Mouse (Mus musculus) right cerebral cortex, postnatal 25 days (tissue): ENCODE results near the gene Tnf.
"Not testable (repeated sequence)": the region's sequence is repeated elsewhere in the genome, so short reads cannot be mapped to it uniquely, and the experiment has no call there.

Experiments
- DNase-seq: peaks from one replicate; pipeline ENCODE4 v3.0.0; 2022

Tnf gene

DNA sequence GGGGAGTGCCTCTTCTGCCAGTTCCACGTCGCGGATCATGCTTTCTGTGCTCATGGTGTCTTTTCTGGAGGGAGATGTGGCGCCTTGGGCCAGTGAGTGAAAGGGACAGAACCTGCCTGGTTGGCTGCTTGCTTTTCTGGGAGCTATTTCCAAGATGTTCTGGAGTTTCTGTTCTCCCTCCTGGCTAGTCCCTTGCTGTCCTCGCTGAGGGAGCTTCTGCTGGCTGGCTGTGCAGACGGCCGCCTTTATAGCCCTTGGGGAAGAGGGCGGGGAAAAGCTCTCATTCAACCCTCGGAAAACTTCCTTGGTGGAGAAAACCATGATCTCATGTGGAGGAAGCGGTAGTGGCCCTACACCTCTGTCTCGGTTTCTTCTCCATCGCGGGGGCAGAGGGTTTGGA is at the start of gene Tnf:
TSS of gene Tnf (minus strand) at position 221 of the 400 bp plus-strand sequence.
- DNase-seq = no peak

DNA sequence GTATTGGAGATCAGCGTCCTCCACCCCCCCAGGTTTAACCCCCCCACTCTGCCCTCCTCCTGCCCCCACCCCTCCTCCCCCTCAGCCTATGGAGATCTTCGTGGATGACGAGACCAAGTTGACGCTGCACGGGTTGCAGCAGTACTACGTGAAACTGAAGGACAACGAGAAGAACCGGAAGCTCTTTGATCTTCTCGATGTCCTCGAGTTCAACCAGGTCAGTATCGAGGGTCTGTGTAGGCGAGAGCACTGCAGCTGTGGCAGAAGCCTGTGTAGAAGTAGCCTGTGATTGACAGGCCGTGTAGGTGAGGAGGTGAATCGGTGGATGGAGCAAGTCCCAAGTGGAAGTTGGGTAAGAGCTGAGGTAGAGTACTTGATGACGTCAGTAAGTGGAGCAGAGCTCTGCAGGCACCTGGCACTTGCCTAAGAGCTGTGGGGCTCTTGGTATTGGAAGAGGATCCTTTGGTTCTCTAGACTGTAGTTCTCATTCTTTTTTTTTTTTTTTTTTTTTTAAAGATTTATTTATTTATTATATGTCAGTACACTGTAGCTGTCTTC is 49.4 kb upstream of the Tnf start:
- DNase-seq = no peak

- no peak for DNase-seq
Observed at GRCm38 (mm10) chr17:35250348-35251120, 48.7 kb upstream of the Tnf start.

DNA sequence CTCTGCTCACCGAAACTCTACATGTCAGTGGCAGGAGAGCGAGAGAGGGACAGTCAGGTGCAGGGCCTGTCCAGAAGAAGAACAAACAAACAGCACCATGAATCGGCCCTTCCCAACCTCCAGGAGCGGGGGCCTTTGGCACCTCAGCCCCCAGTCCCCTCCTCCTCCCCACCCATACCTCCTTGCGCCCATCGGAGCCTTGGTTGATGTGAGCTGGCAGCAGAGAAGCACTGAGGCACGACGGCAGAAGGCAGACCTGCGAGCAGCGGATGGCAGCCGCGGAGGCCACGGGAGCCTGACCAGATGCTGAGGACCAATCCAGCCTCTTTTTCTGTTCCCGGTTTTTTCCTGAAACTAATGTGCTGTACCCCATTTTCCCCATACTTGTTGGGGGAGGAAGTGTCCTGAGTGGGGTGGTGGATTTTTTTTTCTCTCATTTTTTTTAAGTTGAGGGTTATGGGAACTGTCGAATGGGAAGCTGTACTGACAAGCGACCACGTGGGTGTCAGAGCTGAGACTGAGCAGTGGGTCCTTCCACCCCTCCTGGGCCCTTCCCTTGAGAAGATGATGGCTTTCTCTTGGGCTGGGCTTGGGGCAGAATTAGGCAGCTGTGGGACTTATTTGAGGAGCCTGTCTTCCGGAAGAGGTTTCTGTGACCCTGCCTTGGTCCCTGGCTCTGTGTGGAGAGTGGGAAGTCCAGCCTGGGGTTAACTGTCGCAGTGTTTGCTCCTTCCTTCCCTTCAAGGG is 47.8 kb upstream of the Tnf start:
- no peak for DNase-seq

DNA sequence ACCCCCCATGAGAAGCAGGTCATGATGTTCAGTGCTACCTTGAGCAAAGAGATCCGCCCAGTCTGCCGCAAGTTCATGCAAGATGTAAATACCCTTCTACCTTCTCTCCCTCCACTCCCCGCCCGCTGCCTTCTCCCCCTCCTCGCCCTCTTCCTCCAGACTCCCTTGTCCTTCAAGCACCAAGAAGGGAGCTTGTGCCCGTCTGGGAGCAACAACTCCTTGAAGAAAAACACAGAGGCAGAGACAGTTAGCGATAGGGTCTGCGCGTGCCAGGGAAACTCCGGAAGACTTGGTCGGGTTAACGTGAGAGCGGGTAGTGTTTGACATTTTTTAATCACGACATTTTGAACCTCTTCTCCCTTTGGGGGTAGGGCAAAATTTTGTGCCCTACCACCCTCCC is 47.2 kb upstream of the Tnf start:
- no peak for DNase-seq

DNA sequence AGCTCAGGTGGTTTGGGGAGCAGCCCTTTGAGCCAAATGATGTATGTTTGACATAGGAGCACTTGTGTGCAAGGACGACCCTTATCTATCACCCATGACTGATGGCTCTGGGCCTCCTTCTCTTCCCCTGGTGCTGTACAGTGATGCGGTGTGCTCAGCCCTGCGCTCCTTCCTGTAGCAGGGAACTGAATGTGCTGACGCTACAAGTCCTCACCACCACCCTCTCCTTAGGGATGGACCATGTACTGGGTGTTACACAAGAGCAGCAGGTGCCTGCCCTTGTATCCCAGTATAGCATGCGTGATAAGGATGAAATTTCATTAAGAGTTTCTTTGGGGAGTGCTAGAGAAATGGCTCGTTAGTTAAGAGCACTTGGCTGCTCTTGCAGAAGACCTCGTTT is 45.3 kb upstream of the Tnf start:
- no peak for DNase-seq

- DNase-seq = no peak
Observed at GRCm38 (mm10) chr17:35245731-35246623, 44.2 kb upstream of the Tnf start.

DNA sequence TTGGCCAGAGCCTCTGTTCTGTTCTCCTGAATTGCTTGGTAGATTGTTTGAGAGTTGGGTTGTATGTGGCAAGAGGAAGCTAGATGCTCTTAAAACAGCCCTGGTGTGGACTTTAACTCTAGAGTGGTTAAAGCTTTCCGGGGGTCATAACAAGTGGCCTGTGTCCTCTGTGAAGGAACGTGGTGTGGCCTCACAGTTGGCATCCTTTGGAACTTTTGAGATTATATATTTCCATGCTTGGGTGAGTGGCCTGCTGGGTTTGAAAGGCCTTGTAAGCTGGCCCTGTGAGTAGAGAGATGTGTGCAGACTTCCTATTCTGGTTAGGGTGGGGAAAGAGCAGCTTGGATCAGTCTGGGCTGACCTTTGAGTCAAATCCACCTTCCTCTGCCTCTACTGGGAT is 43.2 kb upstream of the Tnf start:
- no peak for DNase-seq

DNA sequence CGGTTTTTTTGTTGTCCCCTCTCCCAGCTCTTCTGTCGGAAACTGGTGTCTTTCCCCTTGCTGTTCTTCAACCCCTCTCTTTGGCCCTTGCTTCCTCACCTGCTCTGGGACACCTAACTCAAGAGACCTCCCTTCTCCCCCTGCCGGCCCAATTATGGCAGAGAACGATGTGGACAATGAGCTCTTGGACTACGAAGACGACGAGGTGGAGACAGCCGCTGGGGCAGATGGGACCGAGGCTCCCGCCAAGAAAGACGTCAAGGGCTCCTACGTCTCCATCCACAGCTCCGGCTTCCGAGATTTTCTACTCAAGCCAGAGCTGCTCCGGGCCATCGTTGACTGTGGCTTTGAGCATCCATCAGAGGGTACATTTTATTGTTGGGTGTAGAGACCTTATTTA is 41.3 kb upstream of the Tnf start:
- peak; percentile 64 for DNase-seq

GRCm38 (mm10) chr17:35242015-35242941 is 40.5 kb upstream of the Tnf start:
- no peak for DNase-seq

DNA sequence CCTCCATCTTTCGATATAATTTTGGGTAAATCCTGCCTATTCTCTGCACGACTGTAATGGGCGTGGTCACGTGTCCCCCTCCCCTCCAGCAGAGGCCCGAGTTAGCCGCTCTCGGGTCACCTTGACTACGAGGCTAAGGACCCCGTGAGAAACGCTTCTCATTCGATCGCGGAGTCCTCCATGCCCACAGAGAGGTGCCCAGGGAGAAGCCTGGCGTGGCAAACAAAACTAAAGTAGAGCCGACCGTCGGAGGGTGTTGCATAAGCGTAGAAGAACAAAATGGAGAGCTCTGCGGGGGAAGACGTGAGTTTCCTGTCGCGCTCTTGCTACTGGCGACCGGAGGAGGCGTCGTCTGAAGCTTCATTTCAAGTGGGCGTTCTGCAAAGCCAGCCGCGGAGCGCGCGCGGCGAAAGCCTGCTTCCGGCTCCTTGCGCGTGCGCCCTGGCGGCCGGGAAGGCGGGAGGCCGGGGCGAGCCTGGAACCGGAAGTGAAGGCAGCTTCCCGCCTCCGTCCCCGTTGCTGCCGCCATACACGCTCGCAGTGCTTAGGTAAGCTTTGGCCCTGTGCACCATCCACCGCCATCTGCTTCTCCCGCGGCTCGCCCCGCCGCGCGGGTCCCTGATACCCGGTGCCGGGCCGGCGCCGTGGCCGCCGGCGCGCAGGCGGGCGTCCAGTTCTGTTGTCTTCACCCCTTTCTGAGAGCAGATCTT is 39.7 kb upstream of the Tnf start, which contains the start of gene Ddx39b:
TSS of gene Ddx39b (plus strand) at position 442 of the 710 bp plus-strand sequence.
- peak; percentile 99 for DNase-seq

- DNase-seq = no peak
Observed at GRCm38 (mm10) chr17:35240384-35241304, 38.8 kb upstream of the Tnf start.

GRCm38 (mm10) chr17:35239700-35240099 is 37.9 kb upstream of the Tnf start:
- no peak for DNase-seq

GRCm38 (mm10) chr17:35237504-35237903 is 35.7 kb upstream of the Tnf start:
- DNase-seq = no peak

GRCm38 (mm10) chr17:35236996-35237395 is 35.2 kb upstream of the Tnf start:
- peak; percentile 58 for DNase-seq

DNA sequence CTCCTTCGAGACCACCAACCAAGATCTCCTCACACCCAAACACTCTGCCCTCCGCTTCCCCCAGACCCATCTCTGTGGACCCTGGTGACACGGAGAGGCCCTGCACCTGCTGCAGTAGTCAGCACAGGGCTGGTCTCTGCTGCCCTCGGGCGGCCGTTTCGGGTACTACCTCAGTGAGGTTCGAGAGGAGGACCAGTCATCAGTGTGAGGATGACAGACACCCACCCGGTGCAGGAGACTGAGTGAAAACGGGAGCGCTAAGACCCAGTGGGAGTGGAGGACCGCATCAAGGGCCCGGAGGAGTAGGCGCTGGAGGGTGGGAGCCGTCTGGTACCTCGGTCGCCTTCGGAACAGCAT is 34.6 kb upstream of the Tnf start:
- peak; percentile 98 for DNase-seq

DNA sequence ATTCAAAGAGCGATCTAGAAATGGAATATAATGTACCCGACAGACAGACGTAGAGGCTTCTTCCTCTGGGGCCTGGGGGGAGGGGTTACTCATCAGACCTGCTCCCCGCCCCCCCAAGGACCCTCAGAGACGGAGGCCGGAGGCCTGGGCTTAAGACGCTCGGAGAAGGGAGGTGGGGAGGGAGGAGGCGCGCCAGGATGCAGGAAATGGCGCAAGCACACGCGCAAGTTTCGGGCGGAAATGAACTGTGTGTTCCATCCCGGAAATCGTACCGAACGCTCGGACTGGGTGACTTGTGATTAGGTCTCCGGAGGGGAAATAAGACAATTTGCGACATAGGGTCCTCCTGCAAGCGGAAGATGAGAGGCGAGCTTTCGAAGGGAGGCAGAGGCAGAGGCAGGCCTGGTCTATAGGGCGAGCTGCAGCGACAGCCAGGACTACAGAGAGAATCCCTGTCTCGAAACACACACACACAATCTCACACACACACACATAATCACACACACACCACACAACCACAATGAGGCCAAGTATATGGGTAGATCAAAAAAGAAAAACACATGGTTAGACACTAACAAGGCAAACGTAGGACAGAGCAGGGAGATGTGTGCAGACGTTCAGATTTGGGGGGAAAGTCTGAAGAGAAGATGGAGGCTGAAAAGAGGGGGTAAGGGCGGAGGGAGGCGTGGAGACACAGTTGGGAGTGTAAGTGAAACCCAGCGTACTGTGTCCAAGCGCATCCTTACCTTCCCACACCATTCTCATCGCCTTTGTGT is 34.0 kb upstream of the Tnf start, which contains the start of gene Nfkbil1:
TSS of gene Nfkbil1 (minus strand) at position 179 of the 776 bp plus-strand sequence.
- DNase-seq = peak; percentile 89

- no peak for DNase-seq
Observed at GRCm38 (mm10) chr17:35234903-35235302, 33.1 kb upstream of the Tnf start.

GRCm38 (mm10) chr17:35234090-35234489 is 32.3 kb upstream of the Tnf start:
- not testable (repeated sequence) for DNase-seq
